Mouse (Mus musculus) midbrain, embryonic 14.5 days (tissue): ENCODE measurements around the gene Slc22a14. TPM values are rescaled to one million over a fixed set of nuclear protein-coding genes. Genes with fewer than 3 reads are reported as not detected.
"Not testable (repeated sequence)": the region's sequence is repeated elsewhere in the genome, so short reads cannot be mapped to it uniquely, and the experiment has no call there.

Experiments used
- ATAC-seq: fragments of 200-750 bp; cut with Nextera tagmentation; 2 replicates; pipeline ENCODE4 v1.8.0; 2017; ENCODE audit warnings: moderate number of reproducible peaks, moderate library complexity; ENCODE audit not compliant: low FRiP score, low TSS enrichment
- DNase-seq: peaks from one replicate; pipeline ENCODE4 v3.0.0-alpha.2; 2015
- H3K27ac ChIP-seq: fragments of 300-500 bp; sonication (generic); replicated peaks from 2 replicates; pipeline ENCODE4 v1.5.1; 2014; ENCODE audit warnings: mild to moderate bottlenecking, low read depth, low read length, moderate library complexity
- H3K27me3 ChIP-seq: fragments of 300-500 bp; sonication (generic); 2 replicates; pipeline ENCODE4 v1.6.1; 2014; ENCODE audit warnings: low read length, control low read depth, mixed read lengths; ENCODE audit not compliant: control insufficient read depth, insufficient read depth
- H3K36me3 ChIP-seq: fragments of 300-500 bp; sonication (generic); 2 replicates; pipeline ENCODE4 v1.6.1; 2014; ENCODE audit warnings: low read length, control low read depth; ENCODE audit not compliant: control insufficient read depth, insufficient read depth
- H3K4me1 ChIP-seq: fragments of 300-500 bp; sonication (generic); 2 replicates; pipeline ENCODE4 v1.6.1; 2014; ENCODE audit warnings: mild to moderate bottlenecking, antibody characterized with exemption, low read length, control low read depth; ENCODE audit not compliant: control insufficient read depth, insufficient read depth
- H3K4me2 ChIP-seq: fragments of 300-500 bp; sonication (generic); 2 replicates; pipeline ENCODE4 v1.6.1; 2014; ENCODE audit warnings: mild to moderate bottlenecking, low read length, moderate library complexity
- H3K4me3 ChIP-seq: fragments of 300-500 bp; sonication (generic); replicated peaks from 2 replicates; pipeline ENCODE4 v1.5.1; 2014; ENCODE audit warnings: low read depth, low read length
- H3K9ac ChIP-seq: fragments of 300-500 bp; sonication (generic); replicated peaks from 2 replicates; pipeline ENCODE4 v1.6.1; 2014; ENCODE audit warnings: mild to moderate bottlenecking, low read length, moderate library complexity
- H3K9me3 ChIP-seq: fragments of 300-500 bp; sonication (generic); 2 replicates; pipeline ENCODE4 v1.6.1; 2016; ENCODE audit warnings: low read length, control low read depth, mixed read lengths; ENCODE audit not compliant: control insufficient read depth
- whole genome bisulfite sequencing: fragments of 180-500 bp; shearing (Covaris S2); extraction: QIAGEN DNeasy Blood & Tissue Kit; methylation state at CpG from one replicate; pipeline ENCODE4 v1.1.7; 2014; 5-methylcytosine and 5-hydroxymethylcytosine counted together
- polyA plus RNA-seq: library from polyadenylated mRNA; unstranded; fragments of >200 nt; fragmentation: Nextera tagmentation; extraction: Ambion mirVana; gene quantifications from 2 replicates; pipeline ENCODE4 v1.2.1, GENCODE M21; 2014

Slc22a14 gene
- polyA plus RNA-seq, 1 experiment from 2014 or later, result not detected

- Histone ChIP-seq H3K9me3 (no peaks in the 10 kb centered on the region), H3K4me3 (no peak overlapping the region), H3K4me2 (no peak overlapping the region), H3K27ac (no peak overlapping the region), H3K4me1 (no peaks in the 10 kb centered on the region), H3K27me3 (no peaks in the 10 kb centered on the region), H3K36me3 (peaks cover 5% of the 10 kb centered on the region; the same call in 1 of the 2 replicates), H3K9ac (no peak overlapping the region)
- no peak for ATAC-seq
- DNase-seq, result no peak
- 80% methylated on average over 2 of the region's 2 CpGs for WGBS
These were observed 134.5 kb downstream of the Slc22a14 start for GRCm38 (mm10) chr9:119230829-119231228.

GRCm38 (mm10) chr9:119220249-119220648 lies 145.1 kb downstream of the Slc22a14 start:
- Histone ChIP-seq H3K4me2 (no peak overlapping the region), H3K27ac (no peak overlapping the region), H3K4me3 (no peak overlapping the region), H3K4me1 (no peaks in the 10 kb centered on the region), H3K27me3 (no peaks in the 10 kb centered on the region), H3K36me3 (0 out of 2 replicates have a peak, but pooled peaks cover 3% of the 10 kb centered on the region), H3K9ac (no peak overlapping the region), H3K9me3 (no peaks in the 10 kb centered on the region)
- DNase-seq (no peak), ATAC-seq (no peak)
- WGBS, result 93% methylated on average over 4 of the region's 4 CpGs

GRCm38 (mm10) chr9:119219667-119220066 lies 145.7 kb downstream of the Slc22a14 start:
- H3K4me3 ChIP-seq, result no peak overlapping the region
- H3K27me3 ChIP-seq, result no peaks in the 10 kb centered on the region
- no peak overlapping the region for H3K27ac ChIP-seq
- no peak overlapping the region for H3K9ac ChIP-seq
- H3K36me3 ChIP-seq, result 0 out of 2 replicates have a peak, but pooled peaks cover 2% of the 10 kb centered on the region
- ATAC-seq (no peak), DNase-seq (no peak)
- no peaks in the 10 kb centered on the region for H3K4me1 ChIP-seq
- H3K4me2 ChIP-seq, result no peak overlapping the region
- H3K9me3 ChIP-seq, result no peaks in the 10 kb centered on the region
- 93% methylated on average over 2 of the region's 2 CpGs for WGBS

- H3K36me3 ChIP-seq, H3K27ac ChIP-seq, H3K4me3 ChIP-seq, H3K27me3 ChIP-seq, H3K4me2 ChIP-seq, H3K9me3 ChIP-seq, DNase-seq, H3K9ac ChIP-seq, H3K4me1 ChIP-seq, ATAC-seq: not testable (repeated sequence)
- WGBS, result 91% methylated on average over 2 of the region's 2 CpGs
These were observed 150.0 kb downstream of the Slc22a14 start for GRCm38 (mm10) chr9:119215341-119215740.

- DNase-seq, result no peak
- no peak for ATAC-seq
- Histone ChIP-seq H3K27me3 (no peaks in the 10 kb centered on the region), H3K36me3 (0 out of 2 replicates have a peak, but pooled peaks cover 2% of the 10 kb centered on the region), H3K27ac (no peak overlapping the region), H3K4me2 (no peak overlapping the region), H3K9me3 (no peaks in the 10 kb centered on the region), H3K4me1 (no peaks in the 10 kb centered on the region), H3K4me3 (no peak overlapping the region), H3K9ac (no peak overlapping the region)
- 93% methylated on average over 6 of the region's 6 CpGs for WGBS
These were observed 150.8 kb downstream of the Slc22a14 start for GRCm38 (mm10) chr9:119214601-119215000.

- H3K27ac ChIP-seq, result no peak overlapping the region
- no peaks in the 10 kb centered on the region for H3K9me3 ChIP-seq
- WGBS, result 82% methylated on average over 8 of the region's 8 CpGs
- DNase-seq, result no peak
- H3K27me3 ChIP-seq, result no peaks in the 10 kb centered on the region
- no peak overlapping the region for H3K9ac ChIP-seq
- no peak overlapping the region for H3K4me3 ChIP-seq
- no peaks in the 10 kb centered on the region for H3K36me3 ChIP-seq
- H3K4me1 ChIP-seq, result no peaks in the 10 kb centered on the region
- no peak for ATAC-seq
- H3K4me2 ChIP-seq, result no peak overlapping the region
These were observed 152.4 kb downstream of the Slc22a14 start for GRCm38 (mm10) chr9:119212996-119213395.

GRCm38 (mm10) chr9:119208998-119209397 lies 156.4 kb downstream of the Slc22a14 start, which contains the start of gene Slc22a13:
Gene Slc22a13, minus strand, starts transcription at chr9:119209098.
- WGBS, result 97% methylated on average over 4 of the region's 4 CpGs
- ATAC-seq, result no peak
- H3K4me1 ChIP-seq, result no peaks in the 10 kb centered on the region

GRCm38 (mm10) chr9:119207113-119207512 lies 158.2 kb downstream of the Slc22a14 start:
- Histone ChIP-seq H3K27me3 (no peaks in the 10 kb centered on the region), H3K4me1 (no peaks in the 10 kb centered on the region), H3K36me3 (no peaks in the 10 kb centered on the region), H3K4me2 (no peak overlapping the region), H3K9ac (no peak overlapping the region), H3K9me3 (peaks cover 3% of the 10 kb centered on the region; the same call in 1 of the 2 replicates), H3K27ac (no peak overlapping the region), H3K4me3 (no peak overlapping the region)
- DNase-seq (no peak), ATAC-seq (no peak)
- WGBS, result 85% methylated on average over 4 of the region's 4 CpGs

More at GRCm38 (mm10) chr9:119208998-119209397, 156.4 kb downstream of the Slc22a14 start, which contains the start of gene Slc22a13:
- H3K36me3 ChIP-seq, result no peaks in the 10 kb centered on the region
- H3K4me2 ChIP-seq, result no peak within 1 kb of the TSS
- H3K9ac ChIP-seq, result no peak within 1 kb of the TSS
- no peak for DNase-seq
- peaks cover 3% of the 10 kb centered on the region; the same call in 1 of the 2 replicates for H3K9me3 ChIP-seq
- H3K4me3 ChIP-seq, result no peak within 1 kb of the TSS
- H3K27me3 ChIP-seq, result no peaks in the 10 kb centered on the region
- H3K27ac ChIP-seq, result no peak within 1 kb of the TSS

- no peak overlapping the region for H3K4me3 ChIP-seq
- H3K36me3 ChIP-seq, result no peaks in the 10 kb centered on the region
- H3K4me1 ChIP-seq, result no peaks in the 10 kb centered on the region
- H3K27me3 ChIP-seq, result no peaks in the 10 kb centered on the region
- WGBS, result 88% methylated on average over 2 of the region's 2 CpGs
- no peak overlapping the region for H3K9ac ChIP-seq
- no peak for DNase-seq
- no peak overlapping the region for H3K4me2 ChIP-seq
- no peak for ATAC-seq
- H3K27ac ChIP-seq, result no peak overlapping the region
- H3K9me3 ChIP-seq, result peaks cover 3% of the 10 kb centered on the region; the same call in 1 of the 2 replicates
These were observed 158.7 kb downstream of the Slc22a14 start for GRCm38 (mm10) chr9:119206666-119207065.
